Mouse (Mus musculus): Measurements from ENCODE around the gene Sh3pxd2b. TPM values are rescaled to one million over a fixed set of nuclear protein-coding genes. Genes with fewer than 3 reads are reported as not detected.

Sh3pxd2b gene
- polyA plus RNA-seq, 1 experiment from 2014 or later = 21.3 TPM

DNA sequence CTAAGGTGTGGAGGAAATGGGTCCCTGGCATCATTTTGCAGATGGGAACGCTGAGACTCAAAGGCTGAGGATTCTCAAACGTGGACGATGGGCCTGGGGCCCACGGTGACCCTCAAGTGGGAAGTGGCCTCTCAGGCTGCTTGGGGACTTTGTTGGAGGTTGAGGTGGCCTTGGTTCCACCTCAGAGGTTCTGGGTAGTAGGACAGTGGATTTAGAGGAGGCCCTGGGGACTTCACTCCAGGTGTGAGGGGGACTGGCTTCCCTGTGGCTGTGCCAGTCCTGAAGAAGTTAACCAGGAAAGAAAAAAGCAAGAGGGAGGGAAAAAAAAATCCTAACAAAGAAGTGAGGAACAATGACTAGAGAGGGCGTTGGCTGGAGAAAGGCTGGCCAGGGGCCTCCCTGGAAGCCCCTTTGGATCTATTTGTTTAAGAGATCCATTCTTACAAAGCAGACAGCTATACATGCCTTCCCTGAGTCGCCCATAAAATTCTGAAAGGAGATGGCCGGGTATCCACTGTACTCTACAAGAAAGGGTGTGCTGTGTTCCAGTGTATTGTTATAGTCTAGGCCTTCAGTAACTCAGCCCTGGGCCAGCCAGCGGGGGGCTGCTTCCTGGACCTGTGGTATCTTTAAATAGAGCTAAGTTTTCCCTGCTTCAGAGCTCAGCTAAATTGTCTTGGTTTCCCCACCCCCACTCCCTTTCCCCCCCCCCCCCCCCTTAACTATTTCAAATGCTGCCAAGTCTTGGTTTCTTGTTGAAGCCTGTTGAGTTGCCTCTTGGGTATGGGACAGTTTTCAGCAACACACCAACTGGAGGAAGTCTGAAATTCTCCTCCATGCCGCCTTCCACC lies 1.0 kb downstream of the Sh3pxd2b start:
- 14% methylated on average over 9 of the region's 9 CpGs for WGBS
- peak overlapping the region; percentile 78 for H3K4me3 ChIP-seq (ENCODE audit: low read depth, low read length)
- no peak for ATAC-seq (ENCODE audit: low read depth)

DNA sequence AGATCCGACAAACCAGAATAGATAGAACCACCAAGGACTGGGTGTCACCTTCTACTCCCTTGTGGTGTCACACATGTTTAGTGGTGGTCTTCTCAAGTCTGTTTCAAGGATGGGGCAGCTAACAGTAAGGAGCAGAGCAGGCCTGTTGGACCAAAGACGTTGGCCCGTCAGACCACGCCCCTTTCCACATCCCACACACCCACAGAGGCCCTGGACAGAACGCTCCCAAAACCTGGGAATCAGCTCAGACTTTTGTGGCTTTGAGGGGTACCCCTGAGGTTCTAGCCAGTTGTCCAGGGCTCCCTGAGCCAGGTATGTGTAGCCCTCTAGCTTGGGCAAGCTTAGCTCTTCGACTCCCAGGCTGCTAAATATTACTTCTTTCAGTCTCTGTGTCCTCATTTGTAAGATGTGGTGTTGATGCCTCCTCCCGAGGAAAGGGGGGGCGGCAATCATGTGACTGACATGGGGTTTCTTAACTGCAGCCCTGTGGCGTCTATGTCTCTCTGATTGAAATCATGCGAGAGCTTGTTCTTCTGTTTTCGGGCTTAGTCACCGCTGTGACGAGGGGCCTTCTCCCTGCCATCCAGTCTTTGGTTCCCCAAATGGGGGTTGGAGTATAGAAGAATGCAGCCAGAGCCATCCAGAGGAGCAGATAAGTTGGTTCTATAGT lies 1.8 kb downstream of the Sh3pxd2b start:
- no peak for ATAC-seq (ENCODE audit: low read depth)
- 0 out of 2 replicates have a peak overlapping the region, but pooled peaks have one; percentile 95 for H3K9ac ChIP-seq (replicated peaks; ENCODE audit: low read depth, low read length)
- H3K27ac ChIP-seq (ENCODE audit: low read depth, low read length) = no peak overlapping the region
- peak overlapping the region; percentile 78; the same call in 1 of the 2 replicates for H3K4me3 ChIP-seq (ENCODE audit: low read depth, low read length)
- H3K4me2 ChIP-seq (ENCODE audit: low read depth, low read length) = peak overlapping the region; percentile 93
- H3K9me3 ChIP-seq (ENCODE audit: control insufficient read depth, low read length) = no peaks in the 10 kb centered on the region
- WGBS = 71% methylated on average over 13 of the region's 13 CpGs
- H3K36me3 ChIP-seq (ENCODE audit: control insufficient read depth, insufficient read depth, low read length) = no peaks in the 10 kb centered on the region
- no peaks in the 10 kb centered on the region for H3K27me3 ChIP-seq (ENCODE audit: control insufficient read depth, insufficient read depth, low read length)
- H3K4me1 ChIP-seq (ENCODE audit: control insufficient read depth, insufficient read depth, low read length) = peaks cover 22% of the 10 kb centered on the region

More for the DNA sequence above, 1.0 kb downstream of the Sh3pxd2b start:
- Histone ChIP-seq H3K4me2 (ENCODE audit: low read depth, low read length) (peak overlapping the region; percentile 93), H3K9ac (replicated peaks; ENCODE audit: low read depth, low read length) (peak overlapping the region; percentile 95), H3K27ac (ENCODE audit: low read depth, low read length) (peak overlapping the region; percentile 73), H3K27me3 (ENCODE audit: control insufficient read depth, insufficient read depth, low read length) (no peaks in the 10 kb centered on the region), H3K4me1 (ENCODE audit: control insufficient read depth, insufficient read depth, low read length) (peaks cover 22% of the 10 kb centered on the region), H3K9me3 (ENCODE audit: control insufficient read depth, low read length) (no peaks in the 10 kb centered on the region), H3K36me3 (ENCODE audit: control insufficient read depth, insufficient read depth, low read length) (no peaks in the 10 kb centered on the region)

GRCm38 (mm10) chr11:32352946-32353345 lies 5.3 kb downstream of the Sh3pxd2b start:
- no peaks in the 10 kb centered on the region for H3K27me3 ChIP-seq (ENCODE audit: control insufficient read depth, insufficient read depth, low read length)
- no peak overlapping the region for H3K4me3 ChIP-seq (ENCODE audit: low read depth, low read length)
- H3K9ac ChIP-seq (replicated peaks; ENCODE audit: low read depth, low read length) = no peak overlapping the region
- no peaks in the 10 kb centered on the region for H3K36me3 ChIP-seq (ENCODE audit: control insufficient read depth, insufficient read depth, low read length)
- H3K4me2 ChIP-seq (ENCODE audit: low read depth, low read length) = no peak overlapping the region
- ATAC-seq (ENCODE audit: low read depth) = no peak
- no peak overlapping the region for H3K27ac ChIP-seq (ENCODE audit: low read depth, low read length)
- no peaks in the 10 kb centered on the region for H3K9me3 ChIP-seq (ENCODE audit: control insufficient read depth, low read length)
- 82% methylated on average over 6 of the region's 6 CpGs for WGBS
- H3K4me1 ChIP-seq (ENCODE audit: control insufficient read depth, insufficient read depth, low read length) = peaks cover 20% of the 10 kb centered on the region

GRCm38 (mm10) chr11:32355377-32355776 lies 7.8 kb downstream of the Sh3pxd2b start:
- Histone ChIP-seq H3K4me2 (ENCODE audit: low read depth, low read length) (no peak overlapping the region), H3K4me3 (ENCODE audit: low read depth, low read length) (no peak overlapping the region), H3K9me3 (ENCODE audit: control insufficient read depth, low read length) (no peaks in the 10 kb centered on the region), H3K36me3 (ENCODE audit: control insufficient read depth, insufficient read depth, low read length) (no peaks in the 10 kb centered on the region), H3K9ac (replicated peaks; ENCODE audit: low read depth, low read length) (no peak overlapping the region), H3K27ac (ENCODE audit: low read depth, low read length) (no peak overlapping the region), H3K27me3 (ENCODE audit: control insufficient read depth, insufficient read depth, low read length) (no peaks in the 10 kb centered on the region), H3K4me1 (ENCODE audit: control insufficient read depth, insufficient read depth, low read length) (peaks cover 4% of the 10 kb centered on the region; the same call in 1 of the 2 replicates)
- WGBS = 64% methylated on average over 1 of the region's 1 CpGs
- no peak for ATAC-seq (ENCODE audit: low read depth)

DNA sequence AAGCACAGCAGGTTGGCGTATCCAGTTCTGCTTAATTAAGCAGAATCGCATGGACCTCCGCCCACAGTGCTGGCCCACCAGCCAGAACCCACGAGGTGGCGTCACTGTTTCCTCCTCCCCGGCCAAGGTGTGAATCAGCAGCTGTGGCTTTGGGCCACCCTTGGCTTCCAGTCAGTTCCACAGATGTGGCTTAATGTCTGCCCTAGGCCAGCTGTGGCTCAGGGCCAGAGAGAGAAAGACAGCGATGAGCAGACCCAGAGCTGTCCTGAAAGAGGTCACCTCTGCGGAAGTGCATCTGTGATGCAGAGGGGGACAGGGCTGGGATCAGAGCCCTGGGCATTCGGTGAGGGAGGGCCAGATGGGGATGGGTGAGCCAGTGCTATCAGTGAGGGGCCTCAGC lies 10.1 kb downstream of the Sh3pxd2b start:
- peak; percentile 44; the same call in 1 of the 2 replicates for ATAC-seq (ENCODE audit: low read depth)
- no peak overlapping the region for H3K4me3 ChIP-seq (ENCODE audit: low read depth, low read length)
- H3K27me3 ChIP-seq (ENCODE audit: control insufficient read depth, insufficient read depth, low read length) = no peaks in the 10 kb centered on the region
- no peak overlapping the region for H3K9ac ChIP-seq (replicated peaks; ENCODE audit: low read depth, low read length)
- H3K4me1 ChIP-seq (ENCODE audit: control insufficient read depth, insufficient read depth, low read length) = peaks cover 7% of the 10 kb centered on the region; the same call in 1 of the 2 replicates
- no peak overlapping the region for H3K27ac ChIP-seq (ENCODE audit: low read depth, low read length)
- 44% methylated on average over 9 of the region's 9 CpGs for WGBS
- H3K9me3 ChIP-seq (ENCODE audit: control insufficient read depth, low read length) = no peaks in the 10 kb centered on the region
- no peaks in the 10 kb centered on the region for H3K36me3 ChIP-seq (ENCODE audit: control insufficient read depth, insufficient read depth, low read length)
- no peak overlapping the region for H3K4me2 ChIP-seq (ENCODE audit: low read depth, low read length)

- WGBS = 77% methylated on average over 6 of the region's 6 CpGs
- no peak overlapping the region for H3K27ac ChIP-seq (ENCODE audit: low read depth, low read length)
- H3K36me3 ChIP-seq (ENCODE audit: control insufficient read depth, insufficient read depth, low read length) = no peaks in the 10 kb centered on the region
- no peak for ATAC-seq (ENCODE audit: low read depth)
- H3K4me1 ChIP-seq (ENCODE audit: control insufficient read depth, insufficient read depth, low read length) = peaks cover 13% of the 10 kb centered on the region
- H3K9ac ChIP-seq (replicated peaks; ENCODE audit: low read depth, low read length) = no peak overlapping the region
- no peak overlapping the region for H3K4me3 ChIP-seq (ENCODE audit: low read depth, low read length)
- no peak overlapping the region for H3K4me2 ChIP-seq (ENCODE audit: low read depth, low read length)
- H3K9me3 ChIP-seq (ENCODE audit: control insufficient read depth, low read length) = no peaks in the 10 kb centered on the region
- H3K27me3 ChIP-seq (ENCODE audit: control insufficient read depth, insufficient read depth, low read length) = no peaks in the 10 kb centered on the region
These were observed 10.8 kb downstream of the Sh3pxd2b start for GRCm38 (mm10) chr11:32358399-32358798.

DNA sequence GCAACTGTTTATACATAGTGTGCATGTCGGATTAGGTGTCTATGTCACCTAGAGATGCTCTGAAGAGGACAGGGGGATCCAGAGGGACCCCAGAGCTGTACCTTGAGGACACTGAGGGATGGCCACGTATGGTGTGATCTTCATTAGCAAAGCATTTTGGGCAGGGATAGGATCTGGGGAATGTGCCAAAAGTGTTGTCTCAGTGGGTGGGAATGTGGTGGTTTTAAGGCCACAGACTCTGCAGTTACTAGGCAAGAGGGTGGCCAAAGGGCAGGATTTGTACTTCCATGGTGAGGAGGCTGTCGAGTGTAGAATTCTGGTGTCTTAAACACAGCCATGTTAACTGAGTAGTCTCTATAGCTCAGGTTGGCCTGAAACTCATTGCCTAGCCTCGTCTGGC lies 11.9 kb downstream of the Sh3pxd2b start:
- H3K4me1 ChIP-seq (ENCODE audit: control insufficient read depth, insufficient read depth, low read length) = peaks cover 17% of the 10 kb centered on the region
- no peaks in the 10 kb centered on the region for H3K9me3 ChIP-seq (ENCODE audit: control insufficient read depth, low read length)
- H3K4me2 ChIP-seq (ENCODE audit: low read depth, low read length) = no peak overlapping the region
- no peak overlapping the region for H3K9ac ChIP-seq (replicated peaks; ENCODE audit: low read depth, low read length)
- no peaks in the 10 kb centered on the region for H3K27me3 ChIP-seq (ENCODE audit: control insufficient read depth, insufficient read depth, low read length)
- H3K4me3 ChIP-seq (ENCODE audit: low read depth, low read length) = no peak overlapping the region
- no peak for ATAC-seq (ENCODE audit: low read depth)
- 89% methylated on average over 4 of the region's 4 CpGs for WGBS
- H3K27ac ChIP-seq (ENCODE audit: low read depth, low read length) = no peak overlapping the region
- H3K36me3 ChIP-seq (ENCODE audit: control insufficient read depth, insufficient read depth, low read length) = no peaks in the 10 kb centered on the region

DNA sequence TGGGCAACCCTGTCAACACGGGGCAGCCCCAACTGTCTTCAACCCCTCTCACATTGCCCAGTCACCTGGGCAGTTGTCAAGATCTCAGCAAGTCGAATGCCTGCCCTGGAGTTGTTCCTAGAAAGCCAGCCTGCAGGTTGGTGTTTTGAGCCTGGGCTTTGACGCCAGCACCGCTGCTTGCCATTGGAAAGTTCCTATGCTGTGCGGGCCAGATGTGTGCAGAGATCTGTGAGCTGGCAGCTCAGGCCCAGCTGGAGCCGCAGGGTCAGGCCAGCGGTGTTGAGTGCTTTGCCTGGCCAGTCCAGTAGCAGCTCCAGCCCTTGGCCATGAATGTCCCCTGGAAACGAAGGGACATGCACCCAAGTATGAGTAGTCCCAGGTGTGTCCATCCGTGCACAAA lies 14.2 kb downstream of the Sh3pxd2b start:
- 94% methylated on average over 9 of the region's 9 CpGs for WGBS
- Histone ChIP-seq H3K27ac (ENCODE audit: low read depth, low read length) (no peak overlapping the region), H3K27me3 (ENCODE audit: control insufficient read depth, insufficient read depth, low read length) (no peaks in the 10 kb centered on the region), H3K4me1 (ENCODE audit: control insufficient read depth, insufficient read depth, low read length) (peaks cover 17% of the 10 kb centered on the region), H3K9ac (replicated peaks; ENCODE audit: low read depth, low read length) (no peak overlapping the region), H3K9me3 (ENCODE audit: control insufficient read depth, low read length) (no peaks in the 10 kb centered on the region), H3K36me3 (ENCODE audit: control insufficient read depth, insufficient read depth, low read length) (no peaks in the 10 kb centered on the region), H3K4me3 (ENCODE audit: low read depth, low read length) (no peak overlapping the region), H3K4me2 (ENCODE audit: low read depth, low read length) (no peak overlapping the region)
- ATAC-seq (ENCODE audit: low read depth) = no peak

GRCm38 (mm10) chr11:32363188-32363587 lies 15.6 kb downstream of the Sh3pxd2b start:
- Histone ChIP-seq H3K4me3 (ENCODE audit: low read depth, low read length) (no peak overlapping the region), H3K4me1 (ENCODE audit: control insufficient read depth, insufficient read depth, low read length) (peaks cover 13% of the 10 kb centered on the region), H3K4me2 (ENCODE audit: low read depth, low read length) (no peak overlapping the region), H3K9me3 (ENCODE audit: control insufficient read depth, low read length) (no peaks in the 10 kb centered on the region), H3K27ac (ENCODE audit: low read depth, low read length) (peak overlapping the region; percentile 64), H3K9ac (replicated peaks; ENCODE audit: low read depth, low read length) (no peak overlapping the region), H3K36me3 (ENCODE audit: control insufficient read depth, insufficient read depth, low read length) (no peaks in the 10 kb centered on the region), H3K27me3 (ENCODE audit: control insufficient read depth, insufficient read depth, low read length) (no peaks in the 10 kb centered on the region)
- peak; percentile 39; the same call in 1 of the 2 replicates for ATAC-seq (ENCODE audit: low read depth)
- 59% methylated on average over 3 of the region's 3 CpGs for WGBS
